Mouse (Mus musculus) lung, adult 2 months (tissue): Measurements from ENCODE around the gene Ccdc186. TPM values are rescaled to one million over a fixed set of nuclear protein-coding genes. Genes with fewer than 3 reads are reported as not detected.

Experiments used
- DNase-seq: peaks from one replicate; pipeline ENCODE4 v3.0.0; 2022
- H3K4me1 ChIP-seq: fragments of 200-500 bp; 2 replicates; pipeline ENCODE4 v1.6.1; 2011; ENCODE audit warnings: low read length; ENCODE audit not compliant: control insufficient read depth, insufficient read depth
- H3K4me3 ChIP-seq: fragments of 200-500 bp; replicated peaks from 2 replicates; pipeline ENCODE3; 2011; ENCODE audit warnings: low read depth, mild to moderate bottlenecking, control low read depth, low read length; ENCODE audit errors: extremely low read depth
- CTCF ChIP-seq: fragments of 200-500 bp; IDR thresholded peaks from 2 replicates; pipeline ENCODE4 v1.5.1; 2011; ENCODE audit warnings: mild to moderate bottlenecking, low read length, control low read depth; ENCODE audit not compliant: insufficient read depth
- POLR2A ChIP-seq: fragments of 200-500 bp; IDR thresholded peaks from 2 replicates; pipeline ENCODE4 v1.6.1; 2011; ENCODE audit warnings: low read depth, mild to moderate bottlenecking, control low read depth, low read length, borderline replicate concordance; ENCODE audit errors: extremely low read depth
- WGBS: fragments of 180-500 bp; shearing (Covaris S2); methylation state at CpG from one replicate; pipeline ENCODE4 v1.1.7; 2018; 5-methylcytosine and 5-hydroxymethylcytosine counted together
- polyA plus RNA-seq: library from polyadenylated mRNA; depleted of rRNA; stranded (reverse); fragments of >200 nt; gene quantifications from 2 replicates; pipeline ENCODE4 v1.2.3, GENCODE M21; 2012

The Ccdc186 gene
- polyA plus RNA-seq, 1 experiment: 7.5 TPM

GRCm38 (mm10) chr19:56828305-56828704 is 6.3 kb upstream of the Ccdc186 start:
- no peaks in the 10 kb centered on the region; the same call in 1 of the 2 replicates for H3K4me1 ChIP-seq
- TF ChIP-seq CTCF (no peak), POLR2A (no peak)
- H3K4me3 ChIP-seq: no peak overlapping the region
- DNase-seq: no peak
- WGBS: 80% methylated on average over 11 of the region's 11 CpGs

GRCm38 (mm10) chr19:56826047-56826631 is 4.1 kb upstream of the Ccdc186 start, which contains the start of gene Tdrd1:
Tdrd1 (plus strand) TSS chr19:56826209.
- H3K4me1 ChIP-seq: peaks cover 1% of the 10 kb centered on the region
- no peak within 1 kb of the TSS for H3K4me3 ChIP-seq
- TF ChIP-seq POLR2A: no peak
- TF ChIP-seq CTCF: no peak
- WGBS: 51% methylated on average over 44 of the region's 44 CpGs
- DNase-seq: no peak

- TF ChIP-seq POLR2A (no peak), CTCF (no peak)
- peak overlapping the region; percentile 64 for H3K4me3 ChIP-seq
- no peak for DNase-seq
- H3K4me1 ChIP-seq: peaks cover 15% of the 10 kb centered on the region
- 18% methylated on average over 10 of the region's 10 CpGs for WGBS
These were observed 452 bp upstream of the Ccdc186 start for GRCm38 (mm10) chr19:56822448-56822836.

GRCm38 (mm10) chr19:56821040-56821797 is 771 bp downstream of the Ccdc186 start:
- no peak for TF ChIP-seq POLR2A
- TF ChIP-seq CTCF: no peak
- 5% methylated on average over 22 of the region's 22 CpGs for WGBS
- no peak for DNase-seq
- H3K4me3 ChIP-seq: peak overlapping the region; percentile 99
- peaks cover 18% of the 10 kb centered on the region for H3K4me1 ChIP-seq

- 16% methylated on average over 14 of the region's 14 CpGs for WGBS
- Histone ChIP-seq H3K4me3 (no peak overlapping the region), H3K4me1 (peaks cover 18% of the 10 kb centered on the region)
- no peak for TF ChIP-seq POLR2A
- no peak for TF ChIP-seq CTCF
- DNase-seq: no peak
These were observed 4.0 kb downstream of the Ccdc186 start for GRCm38 (mm10) chr19:56817851-56818526.

GRCm38 (mm10) chr19:56813360-56813759 is 8.6 kb downstream of the Ccdc186 start:
- TF ChIP-seq CTCF: no peak
- TF ChIP-seq POLR2A: no peak

GRCm38 (mm10) chr19:56811590-56811989 is 10.4 kb downstream of the Ccdc186 start:
- DNase-seq: peak; percentile 64
- WGBS: 22% methylated on average over 9 of the region's 9 CpGs
- no peaks in the 10 kb centered on the region; the same call in 1 of the 2 replicates for H3K4me1 ChIP-seq
- TF ChIP-seq CTCF: peak; percentile 76
- TF ChIP-seq POLR2A: no peak
- no peak overlapping the region for H3K4me3 ChIP-seq

More at GRCm38 (mm10) chr19:56813360-56813759, 8.6 kb downstream of the Ccdc186 start:
- Histone ChIP-seq H3K4me1 (peaks cover 10% of the 10 kb centered on the region), H3K4me3 (no peak overlapping the region)
- DNase-seq: no peak
- 78% methylated on average over 4 of the region's 4 CpGs for WGBS

- H3K4me3 ChIP-seq: no peak overlapping the region
- TF ChIP-seq POLR2A: no peak
- no peak for TF ChIP-seq CTCF
- no peak for DNase-seq
- no peaks in the 10 kb centered on the region; the same call in 1 of the 2 replicates for H3K4me1 ChIP-seq
These were observed 11.3 kb downstream of the Ccdc186 start for GRCm38 (mm10) chr19:56810641-56811146.

- Histone ChIP-seq H3K4me1 (no peaks in the 10 kb centered on the region; the same call in 1 of the 2 replicates), H3K4me3 (no peak overlapping the region)
- 54% methylated on average over 5 of the region's 5 CpGs for WGBS
- TF ChIP-seq CTCF: peak; percentile 27; the same call in 1 of the 2 replicates
- no peak for TF ChIP-seq POLR2A
- DNase-seq: no peak
These were observed 13.2 kb downstream of the Ccdc186 start for GRCm38 (mm10) chr19:56808771-56809170.
